Mouse (Mus musculus): ENCODE data around the gene Arfip1. TPM values are rescaled to one million over a fixed set of nuclear protein-coding genes. Genes with fewer than 3 reads are reported as not detected.
A peak's percentile ranks its signal among the peaks of the same experiment; 100 is the strongest.
"Not testable (repeated sequence)": the region's sequence is repeated elsewhere in the genome, so short reads cannot be mapped to it uniquely, and the experiment has no call there.

Arfip1 gene
- total and polyA plus RNA-seq, 2 experiments from 2014 or later = 10.9 to 42.1 TPM

DNA sequence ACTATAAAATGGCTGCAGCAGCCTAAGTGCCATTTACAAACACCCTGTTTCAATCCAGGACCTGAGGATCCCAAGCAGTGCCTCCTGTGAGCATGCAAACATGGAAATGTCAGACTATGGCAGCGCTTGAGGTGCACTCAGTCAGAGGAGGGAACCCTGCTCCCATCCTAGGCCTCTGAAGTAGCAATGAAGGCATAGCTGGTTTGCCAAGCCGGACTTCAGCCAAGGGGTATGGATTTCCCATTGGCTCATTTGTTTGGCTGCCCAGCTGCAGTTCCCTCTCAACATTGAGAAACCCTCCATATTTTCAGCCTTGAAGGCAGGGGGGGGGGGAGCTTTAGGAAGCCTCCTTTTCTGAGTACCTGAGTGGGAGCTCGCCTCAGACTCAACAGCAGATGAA is 24.1 kb downstream of the Arfip1 start:
- 95% methylated on average over 3 of the region's 3 CpGs for WGBS
- H3K9me3 ChIP-seq (replicated peaks; ENCODE audit: control insufficient read depth, low read length) = no peaks in the 10 kb centered on the region

DNA sequence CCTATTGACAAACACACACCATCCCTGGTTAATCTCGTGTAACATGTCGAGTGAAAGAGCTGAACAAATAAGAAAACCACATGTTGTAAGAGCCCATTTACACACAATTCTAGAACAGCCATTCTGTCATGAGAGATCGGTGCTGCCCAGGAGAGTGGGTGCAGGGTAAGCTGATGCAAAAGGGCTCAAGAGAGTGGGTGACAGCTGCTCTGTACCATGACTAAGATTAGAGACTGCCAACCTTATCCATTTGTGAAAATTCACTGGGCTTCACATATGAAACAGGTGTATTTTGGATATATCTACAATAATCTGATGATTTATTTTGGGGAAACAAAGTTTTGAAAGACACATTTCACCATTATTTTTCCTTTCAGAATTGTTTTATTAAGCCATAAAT is 26.6 kb downstream of the Arfip1 start:
- ATAC-seq (ENCODE audit: insufficient read depth, low read depth) (no peak), DNase-seq (ENCODE audit: low spot score) (no peak)
- no peak overlapping the region for H3K27ac ChIP-seq (ENCODE audit: low read depth)
- WGBS = 75% methylated on average over 3 of the region's 3 CpGs
- TF ChIP-seq EP300 (IDR thresholded peaks at IDR 0.05; ENCODE audit: low read depth) (no peak), CTCF (IDR thresholded peaks at IDR 0.05; ENCODE audit: low read depth) (no peak)
- H3K27me3 ChIP-seq (ENCODE audit: control insufficient read depth, insufficient read depth, low read length) = no peaks in the 10 kb centered on the region
- no peaks in the 10 kb centered on the region for H3K9me3 ChIP-seq (replicated peaks; ENCODE audit: control insufficient read depth, low read length)
- no peaks in the 10 kb centered on the region for H3K36me3 ChIP-seq (replicated peaks; ENCODE audit: control insufficient read depth, insufficient read depth, low read length)
- H3K4me3 ChIP-seq (ENCODE audit: low read depth, low read length) = no peak overlapping the region
- no peak overlapping the region for H3K9ac ChIP-seq (replicated peaks; ENCODE audit: low read depth, low read length)
- peaks cover 22% of the 10 kb centered on the region for H3K4me1 ChIP-seq (ENCODE audit: control insufficient read depth, insufficient read depth)
- H3K4me2 ChIP-seq (ENCODE audit: low read depth, low read length) = no peak overlapping the region

More for the DNA sequence above, 24.1 kb downstream of the Arfip1 start:
- ATAC-seq (ENCODE audit: insufficient read depth, low read depth) (no peak), DNase-seq (ENCODE audit: low spot score) (no peak)
- no peak for TF ChIP-seq CTCF (IDR thresholded peaks at IDR 0.05; ENCODE audit: low read depth)
- TF ChIP-seq EP300 (IDR thresholded peaks at IDR 0.05; ENCODE audit: low read depth) = no peak
- peaks cover 37% of the 10 kb centered on the region for H3K4me1 ChIP-seq (ENCODE audit: control insufficient read depth, insufficient read depth)
- no peak overlapping the region for H3K27ac ChIP-seq (ENCODE audit: low read depth)
- H3K4me3 ChIP-seq (ENCODE audit: low read depth, low read length) = no peak overlapping the region
- no peak overlapping the region for H3K9ac ChIP-seq (replicated peaks; ENCODE audit: low read depth, low read length)
- H3K36me3 ChIP-seq (replicated peaks; ENCODE audit: control insufficient read depth, insufficient read depth, low read length) = no peaks in the 10 kb centered on the region
- no peak overlapping the region for H3K4me2 ChIP-seq (ENCODE audit: low read depth, low read length)
- H3K27me3 ChIP-seq (ENCODE audit: control insufficient read depth, insufficient read depth, low read length) = no peaks in the 10 kb centered on the region

DNA sequence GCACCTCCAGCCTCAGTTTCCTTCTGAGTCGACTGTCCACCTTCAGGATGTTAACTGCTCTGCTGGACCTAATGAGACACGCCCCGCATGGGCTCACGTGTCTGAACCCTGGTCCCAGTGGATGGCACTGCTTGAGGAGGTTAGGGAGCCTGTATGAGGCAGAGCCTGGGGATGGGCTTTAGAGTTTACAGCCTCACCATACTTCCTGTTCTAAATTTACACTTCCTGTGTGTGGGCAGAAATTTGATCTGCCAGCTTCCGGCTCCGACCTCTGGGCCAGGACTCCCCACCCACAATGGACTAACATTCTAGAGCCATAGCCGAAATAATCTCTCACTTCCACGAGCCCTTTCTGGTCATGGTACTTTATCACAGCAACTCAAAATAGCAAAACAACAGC is 35.2 kb downstream of the Arfip1 start:
- WGBS = 53% methylated on average over 8 of the region's 8 CpGs
- no peak overlapping the region for H3K9ac ChIP-seq (replicated peaks; ENCODE audit: low read depth, low read length)
- DNase-seq (ENCODE audit: low spot score) = no peak
- no peak overlapping the region for H3K4me2 ChIP-seq (ENCODE audit: low read depth, low read length)
- H3K4me1 ChIP-seq (ENCODE audit: control insufficient read depth, insufficient read depth) = peaks cover 9% of the 10 kb centered on the region; the same call in 1 of the 2 replicates
- no peak overlapping the region for H3K4me3 ChIP-seq (ENCODE audit: low read depth, low read length)
- no peak overlapping the region for H3K27ac ChIP-seq (ENCODE audit: low read depth)
- H3K36me3 ChIP-seq (replicated peaks; ENCODE audit: control insufficient read depth, insufficient read depth, low read length) = 0 out of 2 replicates have a peak, but pooled peaks cover 4% of the 10 kb centered on the region
- no peak for TF ChIP-seq CTCF (IDR thresholded peaks at IDR 0.05; ENCODE audit: low read depth)
- TF ChIP-seq EP300 (IDR thresholded peaks at IDR 0.05; ENCODE audit: low read depth) = no peak
- no peaks in the 10 kb centered on the region for H3K9me3 ChIP-seq (replicated peaks; ENCODE audit: control insufficient read depth, low read length)
- ATAC-seq (ENCODE audit: insufficient read depth, low read depth) = no peak; the same call in 1 of the 2 replicates
- no peaks in the 10 kb centered on the region for H3K27me3 ChIP-seq (ENCODE audit: control insufficient read depth, insufficient read depth, low read length)

DNA sequence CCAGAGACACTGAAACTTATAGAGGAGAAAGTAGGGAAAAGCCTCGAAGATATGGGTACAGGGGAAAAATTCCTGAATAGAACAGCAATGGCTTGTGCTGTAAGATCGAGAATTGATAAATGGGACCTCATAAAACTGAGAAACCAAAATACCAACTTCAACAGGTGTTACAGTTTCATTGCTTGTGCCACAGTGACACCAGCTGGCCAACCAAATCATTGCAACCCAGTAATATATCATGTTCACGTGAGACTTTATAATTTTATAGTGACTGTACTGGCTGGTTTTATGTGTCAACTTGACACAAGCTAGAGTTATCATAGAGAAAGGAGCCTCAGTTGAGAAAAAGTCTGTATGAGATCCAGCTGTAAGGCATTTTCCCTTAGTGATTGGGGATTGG is 40.0 kb downstream of the Arfip1 start:
- not testable (repeated sequence) for DNase-seq (ENCODE audit: low spot score); H3K4me1 ChIP-seq (ENCODE audit: control insufficient read depth, insufficient read depth); ATAC-seq (ENCODE audit: insufficient read depth, low read depth); H3K9ac ChIP-seq (replicated peaks; ENCODE audit: low read depth, low read length); H3K27ac ChIP-seq (ENCODE audit: low read depth); H3K4me3 ChIP-seq (ENCODE audit: low read depth, low read length); H3K36me3 ChIP-seq (replicated peaks; ENCODE audit: control insufficient read depth, insufficient read depth, low read length); H3K4me2 ChIP-seq (ENCODE audit: low read depth, low read length); H3K9me3 ChIP-seq (replicated peaks; ENCODE audit: control insufficient read depth, low read length); H3K27me3 ChIP-seq (ENCODE audit: control insufficient read depth, insufficient read depth, low read length)
- WGBS = 21% methylated on average over 3 of the region's 3 CpGs
- TF ChIP-seq CTCF (IDR thresholded peaks at IDR 0.05; ENCODE audit: low read depth) = peak; percentile 74

DNA sequence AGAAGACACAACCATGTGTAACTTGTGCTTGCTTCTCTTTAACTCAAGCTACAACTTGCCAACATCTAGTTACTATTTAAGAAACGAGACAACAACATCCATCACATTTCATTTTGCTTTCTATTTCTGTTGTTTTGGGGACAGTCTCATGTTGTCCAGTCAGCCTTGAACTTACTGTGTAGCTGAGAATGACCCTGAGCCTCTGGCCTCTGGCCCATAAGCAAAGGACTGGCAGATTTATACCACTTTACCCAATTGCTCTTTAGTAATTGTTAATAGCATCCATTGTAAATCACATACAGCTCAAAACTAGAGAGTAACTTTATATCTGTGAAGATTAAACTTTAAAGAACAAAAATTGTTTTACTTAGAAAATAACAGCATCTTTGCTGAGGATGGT is 40.5 kb downstream of the Arfip1 start:
- ATAC-seq (ENCODE audit: insufficient read depth, low read depth) (no peak), DNase-seq (ENCODE audit: low spot score) (no peak)
- Histone ChIP-seq H3K4me1 (ENCODE audit: control insufficient read depth, insufficient read depth) (no peaks in the 10 kb centered on the region), H3K27ac (ENCODE audit: low read depth) (no peak overlapping the region), H3K4me3 (ENCODE audit: low read depth, low read length) (no peak overlapping the region), H3K9me3 (replicated peaks; ENCODE audit: control insufficient read depth, low read length) (no peaks in the 10 kb centered on the region), H3K9ac (replicated peaks; ENCODE audit: low read depth, low read length) (no peak overlapping the region), H3K4me2 (ENCODE audit: low read depth, low read length) (no peak overlapping the region), H3K36me3 (replicated peaks; ENCODE audit: control insufficient read depth, insufficient read depth, low read length) (0 out of 2 replicates have a peak, but pooled peaks cover 4% of the 10 kb centered on the region), H3K27me3 (ENCODE audit: control insufficient read depth, insufficient read depth, low read length) (no peaks in the 10 kb centered on the region)
- TF ChIP-seq EP300 (IDR thresholded peaks at IDR 0.05; ENCODE audit: low read depth) (no peak), CTCF (IDR thresholded peaks at IDR 0.05; ENCODE audit: low read depth) (no peak)
- WGBS = 65% methylated on average over 1 of the region's 1 CpGs

DNA sequence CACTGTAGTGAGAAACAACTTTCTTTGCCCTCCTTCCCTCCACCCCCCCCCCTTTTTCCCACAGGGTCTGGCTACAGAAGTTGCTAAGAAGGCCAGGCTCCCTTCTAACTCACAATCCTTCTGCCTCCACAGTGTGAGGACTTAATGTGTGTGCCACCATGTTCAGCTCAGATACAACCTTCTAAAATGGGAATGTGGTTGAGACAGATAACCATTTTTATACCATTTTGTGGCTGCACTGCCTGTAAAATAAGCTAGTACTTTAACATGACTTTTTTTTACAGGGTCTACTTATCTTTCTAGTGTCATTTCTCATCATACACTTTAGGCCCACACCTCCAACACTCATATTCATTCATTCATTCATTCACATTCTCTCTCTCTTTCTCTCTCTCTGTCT is 41.8 kb downstream of the Arfip1 start:
- Histone ChIP-seq H3K9ac (replicated peaks; ENCODE audit: low read depth, low read length) (no peak overlapping the region), H3K36me3 (replicated peaks; ENCODE audit: control insufficient read depth, insufficient read depth, low read length) (0 out of 2 replicates have a peak, but pooled peaks cover 4% of the 10 kb centered on the region), H3K4me1 (ENCODE audit: control insufficient read depth, insufficient read depth) (peaks cover 3% of the 10 kb centered on the region; the same call in 1 of the 2 replicates), H3K27me3 (ENCODE audit: control insufficient read depth, insufficient read depth, low read length) (no peaks in the 10 kb centered on the region), H3K4me2 (ENCODE audit: low read depth, low read length) (no peak overlapping the region), H3K4me3 (ENCODE audit: low read depth, low read length) (no peak overlapping the region), H3K27ac (ENCODE audit: low read depth) (no peak overlapping the region), H3K9me3 (replicated peaks; ENCODE audit: control insufficient read depth, low read length) (no peaks in the 10 kb centered on the region)
- TF ChIP-seq CTCF (IDR thresholded peaks at IDR 0.05; ENCODE audit: low read depth) (no peak), EP300 (IDR thresholded peaks at IDR 0.05; ENCODE audit: low read depth) (no peak)
- no peak for DNase-seq (ENCODE audit: low spot score)
- no peak for ATAC-seq (ENCODE audit: insufficient read depth, low read depth)
